Comparison of ENCODE assay signal across 10 mouse cellular contexts in the genomic region with DNA sequence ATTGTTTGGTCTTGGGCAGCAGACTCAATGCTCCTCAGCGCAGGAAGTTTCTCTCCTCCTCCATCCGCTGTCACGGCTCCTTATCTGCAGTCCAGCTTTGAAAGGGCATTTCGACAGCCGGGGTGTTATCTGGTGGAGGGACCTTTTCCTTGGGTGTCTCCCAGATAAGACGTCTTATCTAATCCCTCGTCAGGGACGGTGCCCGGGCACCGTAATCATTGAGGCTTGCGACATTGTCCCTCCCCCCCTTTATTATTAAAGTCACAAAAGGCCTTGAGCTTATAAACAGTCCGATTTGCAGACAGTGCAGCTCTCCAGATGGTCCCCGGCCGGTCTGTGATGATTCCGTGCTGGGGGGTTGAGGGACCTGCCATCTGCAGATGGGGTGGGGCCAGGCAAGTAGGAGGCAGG. TPM values are rescaled to one million over a fixed set of nuclear protein-coding genes. Genes with fewer than 3 reads are reported as not detected.
A peak's percentile ranks its signal among the peaks of the same experiment; 100 is the strongest.
DNase-seq lines count a peak whose midpoint lies in the region; ATAC-seq and TF ChIP-seq lines count a peak whose summit lies in the region.
"Had no signal": no experiment of that assay in that cellular context is flagged by ENCODE, and none has a peak within 500 bp of the region (broad histone marks: within the 10 kb centered on the region; RNA-seq: fewer than 3 reads in every experiment).

No protein-coding gene starts in this region.

- ATAC-seq in megakaryocyte, adult 5-6 weeks (ENCODE audit: poor library complexity, severe bottlenecking): no peak
- no peak for ATAC-seq in hindbrain, postnatal 0 days
- no peak for ATAC-seq in midbrain, embryonic 16.5 days

- no peak for TF ChIP-seq CTCF in hindbrain, postnatal 0 days (IDR thresholded peaks at IDR 0.05; ENCODE audit: low read depth)

- no peaks in the 10 kb centered on the region for H3K36me3 ChIP-seq in megakaryocyte, embryonic 14.5 days (replicated peaks; ENCODE audit: low read length)
- H3K36me3 ChIP-seq in hindbrain, postnatal 0 days (ENCODE audit: insufficient read depth, low read length): no peaks in the 10 kb centered on the region; the same call in 1 of the 2 replicates
- H3K36me3 ChIP-seq in midbrain, embryonic 16.5 days (ENCODE audit: control insufficient read depth, insufficient read depth, low read length): no peaks in the 10 kb centered on the region
- H3K36me3 ChIP-seq: embryonic facial prominence, embryonic 12.5 days had no signal

- H3K27me3 ChIP-seq in megakaryocyte, embryonic 14.5 days (replicated peaks): peaks cover 14% of the 10 kb centered on the region
- no peaks in the 10 kb centered on the region for H3K27me3 ChIP-seq in hindbrain, postnatal 0 days (ENCODE audit: insufficient read depth, low read length)
- H3K27me3 ChIP-seq in midbrain, embryonic 16.5 days (ENCODE audit: control insufficient read depth, insufficient read depth, low read depth, low read length): no peaks in the 10 kb centered on the region
- H3K27me3 ChIP-seq: embryonic facial prominence, embryonic 12.5 days had no signal

- H3K9ac ChIP-seq in hindbrain, postnatal 0 days (replicated peaks; ENCODE audit: low read length): no peak overlapping the region
- H3K9ac ChIP-seq in midbrain, embryonic 16.5 days (ENCODE audit: low read depth, low read length): peak overlapping the region; percentile 44; the same call in 1 of the 2 replicates
- H3K9ac ChIP-seq: embryonic facial prominence, embryonic 12.5 days had no signal

- 0 out of 2 replicates have a peak overlapping the region, but pooled peaks have one; percentile 16 for H3K4me2 ChIP-seq in hindbrain, postnatal 0 days (ENCODE audit: low read depth, low read length)
- 0 out of 2 replicates have a peak overlapping the region, but pooled peaks have one; percentile 22 for H3K4me2 ChIP-seq in midbrain, embryonic 16.5 days (ENCODE audit: low read length)
- H3K4me2 ChIP-seq: embryonic facial prominence, embryonic 12.5 days had no signal

- peak overlapping the region; percentile 64 for H3K4me3 ChIP-seq in megakaryocyte, embryonic 14.5 days (replicated peaks)
- no peak overlapping the region for H3K4me3 ChIP-seq in hindbrain, postnatal 0 days (ENCODE audit: low read length)
- H3K4me3 ChIP-seq in midbrain, embryonic 16.5 days (ENCODE audit: low read depth, low read length): no peak overlapping the region
- H3K4me3 ChIP-seq: embryonic facial prominence, embryonic 12.5 days had no signal

- peaks cover 77% of the 10 kb centered on the region for H3K4me1 ChIP-seq in megakaryocyte, embryonic 14.5 days
- peaks cover 32% of the 10 kb centered on the region for H3K4me1 ChIP-seq in hindbrain, postnatal 0 days (ENCODE audit: insufficient read depth, low read length)
- peaks cover 65% of the 10 kb centered on the region for H3K4me1 ChIP-seq in midbrain, embryonic 16.5 days (ENCODE audit: control insufficient read depth, insufficient read depth, low read length)

- 25% methylated on average over 15 of the region's 15 CpGs for WGBS in hindbrain, postnatal 0 days
- 21% methylated on average over 15 of the region's 15 CpGs for WGBS in midbrain, embryonic 16.5 days

- H3K9me3 ChIP-seq in megakaryocyte, embryonic 14.5 days: no peaks in the 10 kb centered on the region
- H3K9me3 ChIP-seq in hindbrain, postnatal 0 days (ENCODE audit: low read length): no peaks in the 10 kb centered on the region
- H3K9me3 ChIP-seq in midbrain, embryonic 16.5 days (replicated peaks; ENCODE audit: control insufficient read depth, low read length, poor library complexity, severe bottlenecking): no peaks in the 10 kb centered on the region
- H3K9me3 ChIP-seq: embryonic facial prominence, embryonic 12.5 days had no signal

- H3K27ac ChIP-seq in hindbrain, postnatal 0 days: no peak overlapping the region
- H3K27ac ChIP-seq in midbrain, embryonic 16.5 days (ENCODE audit: low read length): peak overlapping the region; percentile 38; the same call in 1 of the 2 replicates
- H3K27ac ChIP-seq: embryonic facial prominence, embryonic 12.5 days had no signal

- peak; percentile 74 for DNase-seq in adrenal gland, postnatal 10 days
- DNase-seq in adrenal gland, adult 8-10 months: no peak
- DNase-seq in hindbrain, postnatal 0 days (ENCODE audit: low spot score): no peak
- no peak for DNase-seq in cerebellum, adult 9-11 months
- DNase-seq in urinary bladder, postnatal 4 days (ENCODE audit: low spot score in 2 of 2): no peak
- DNase-seq: heart, adult 18-20 months had no signal

RNA-seq across cellular contexts. Expression of gene Fam222a, which starts 23.3 kb away (rescaled TPM):
- total RNA-seq in adrenal gland, postnatal 10 days (2021): 10 to 100 TPM; 29.5 to 56.8 TPM
- 10 to 100 TPM; 28.1 to 47.2 (median 33.7) TPM for total RNA-seq in adrenal gland, adult 8-10 months (2022)
- polyA plus RNA-seq in megakaryocyte, embryonic 14.5 days (2012; ENCODE audit: insufficient read depth, low replicate concordance): 0.34 and 9.8 TPM in 2 replicates
- total RNA-seq in megakaryocyte, adult 5-6 weeks (2015): 0.16 and 0.22 TPM in 2 replicates
- total RNA-seq in megakaryocyte, adult 5-6 weeks (2017): 0.11 and 0.69 TPM in 2 replicates
- 11.7 and 15.1 TPM in 2 replicates for total RNA-seq in hindbrain, postnatal 0 days (2014; rRNA removed)
- 2.8 and 2.9 TPM in 2 replicates for polyA plus RNA-seq in hindbrain, postnatal 0 days (2015; fragmentation: Nextera tagmentation; extraction: Ambion mirVana)
- polyA plus RNA-seq in midbrain, embryonic 16.5 days (2015; fragmentation: Nextera tagmentation; extraction: Ambion mirVana): 5.3 and 6.0 TPM in 2 replicates
